Mouse (Mus musculus) A20 (cell line): ENCODE results near the gene Gm17416.

Source experiments
- DNase-seq: peaks from one replicate; pipeline ENCODE4 v3.0.0-alpha.2; 2011; ENCODE audit warnings: low read depth, low spot score

The Gm17416 gene

DNA sequence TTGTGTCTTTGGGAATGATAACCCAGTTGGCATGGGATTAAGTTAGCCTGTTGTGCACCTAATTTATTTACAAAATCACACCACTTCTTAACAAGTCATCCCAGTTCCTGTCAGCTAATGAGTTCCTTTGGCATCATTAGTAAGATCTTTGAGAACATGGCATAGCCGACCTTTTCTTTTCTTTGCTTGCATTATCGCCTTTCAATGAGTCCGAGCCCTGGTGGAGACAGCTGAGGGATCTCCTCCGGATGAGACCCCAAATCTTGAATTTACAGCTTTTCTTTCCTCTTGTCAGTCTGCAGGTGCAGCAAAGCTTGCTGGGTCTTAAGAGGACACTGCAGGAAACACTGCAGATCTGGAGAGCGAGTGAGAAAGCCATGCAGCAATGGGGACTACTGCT, at the start of gene Gm17416:
Gene Gm17416, plus strand, starts transcription at position 301 of the 400 bp plus-strand sequence.
- DNase-seq: no peak

- DNase-seq: peak; percentile 16
Observed at GRCm38 (mm10) chr2:152539944-152540710, 29.0 kb upstream of the Gm17416 start, which contains the start of gene Defb29. Defb29 (minus strand) TSS chr2:152540098.

GRCm38 (mm10) chr2:152541979-152542378, 27.2 kb upstream of the Gm17416 start:
- DNase-seq: no peak

DNA sequence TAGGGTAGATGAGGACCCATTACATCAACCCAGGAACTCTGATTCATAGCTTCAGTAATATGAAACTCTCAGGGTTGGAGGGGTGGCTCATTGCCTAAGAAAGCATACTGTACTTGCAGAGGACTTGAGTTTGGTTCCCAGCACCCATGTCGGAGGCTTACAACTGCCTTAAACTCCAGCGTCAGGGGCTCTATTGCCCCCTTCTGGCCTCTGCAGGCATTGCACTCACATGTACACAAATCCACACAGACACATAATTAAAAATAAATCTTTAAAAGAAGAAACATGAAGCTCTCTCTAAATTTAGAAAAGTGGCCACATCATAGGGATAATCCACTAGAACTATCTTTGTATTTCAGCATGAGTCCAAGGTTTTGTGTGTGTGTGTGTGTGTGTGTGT, 26.2 kb upstream of the Gm17416 start:
- no peak for DNase-seq

GRCm38 (mm10) chr2:152543478-152543877, 25.7 kb upstream of the Gm17416 start:
- no peak for DNase-seq

DNA sequence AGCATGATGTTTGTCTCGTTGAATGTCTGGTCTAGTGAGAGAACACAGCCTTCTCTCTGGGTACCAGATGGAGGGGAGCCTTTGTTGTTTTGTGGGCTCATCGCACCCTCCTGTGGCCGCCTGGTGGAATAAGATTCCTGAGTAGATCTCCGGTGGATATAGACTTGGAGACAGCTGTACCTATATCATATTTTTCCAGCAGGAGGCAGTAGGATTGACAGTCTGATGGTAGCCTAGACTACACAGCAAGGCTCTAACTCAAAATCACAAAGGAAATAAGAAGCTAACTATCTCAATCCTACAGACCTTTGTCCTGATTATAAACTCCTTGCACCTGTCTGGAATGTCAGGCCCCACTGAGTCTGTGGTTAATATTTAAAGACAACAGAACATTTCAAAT, 24.4 kb upstream of the Gm17416 start:
- peak; percentile 33 for DNase-seq

GRCm38 (mm10) chr2:152548124-152548523, 21.0 kb upstream of the Gm17416 start:
- no peak for DNase-seq

DNA sequence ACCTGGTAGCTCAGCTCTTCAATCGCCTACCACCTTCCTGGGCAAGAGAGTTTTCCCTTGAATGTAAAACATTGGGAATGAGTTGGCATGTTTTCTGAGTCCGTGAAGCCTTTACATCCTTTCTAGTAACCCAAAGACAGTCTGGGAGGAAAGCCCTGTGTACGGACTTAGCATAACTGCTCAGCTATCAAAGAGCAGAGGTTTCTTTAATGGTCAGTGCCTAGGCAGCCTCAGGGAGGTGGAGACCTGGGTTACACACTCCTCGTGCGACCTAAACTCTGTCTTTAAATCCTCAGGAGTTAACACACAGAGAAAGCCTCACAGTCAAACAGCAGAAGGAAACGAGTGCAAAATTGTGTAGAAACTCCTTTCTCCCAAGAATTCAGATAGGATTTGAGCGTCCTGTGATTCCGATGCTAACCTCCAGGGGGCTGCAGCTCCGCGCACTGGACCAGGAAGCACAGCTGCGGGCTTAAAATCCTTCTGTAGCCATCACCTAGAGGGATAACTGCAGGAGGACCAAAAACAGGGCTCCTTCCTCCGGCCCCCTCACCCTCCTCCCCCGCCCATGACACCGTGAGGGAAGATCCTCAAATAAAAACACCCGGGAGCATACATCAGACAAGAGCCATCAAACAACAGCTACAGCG, 15.2 kb upstream of the Gm17416 start:
- DNase-seq: peak; percentile 38

- DNase-seq: peak; percentile 51
Observed at GRCm38 (mm10) chr2:152556655-152557054, 12.5 kb upstream of the Gm17416 start.

- no peak for DNase-seq
Observed at GRCm38 (mm10) chr2:152569881-152570280, 743 bp downstream of the Gm17416 start.

DNA sequence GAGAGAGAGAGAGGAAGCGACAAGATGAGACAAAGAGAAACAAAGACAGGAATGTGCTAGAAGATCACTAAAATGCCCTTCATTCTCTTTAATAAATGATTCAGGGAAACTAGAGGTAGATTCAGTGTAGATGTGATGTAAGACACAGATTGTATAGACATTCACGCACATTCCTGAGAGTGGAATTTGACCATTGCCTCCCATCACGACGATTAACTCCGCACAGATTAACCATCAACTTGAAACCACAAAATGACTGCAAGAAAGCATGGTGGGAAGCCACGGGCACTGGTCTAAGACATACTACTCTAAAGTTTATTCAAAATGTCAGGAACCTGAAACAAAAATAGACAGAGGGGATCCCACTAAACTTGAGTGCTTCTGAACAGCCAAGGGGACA, 1.2 kb downstream of the Gm17416 start:
- DNase-seq: no peak

- DNase-seq: peak; percentile 26
Observed at GRCm38 (mm10) chr2:152572114-152572794, 3.1 kb downstream of the Gm17416 start, which contains the start of gene Defb21. Defb21 (plus strand) TSS chr2:152572744.

DNA sequence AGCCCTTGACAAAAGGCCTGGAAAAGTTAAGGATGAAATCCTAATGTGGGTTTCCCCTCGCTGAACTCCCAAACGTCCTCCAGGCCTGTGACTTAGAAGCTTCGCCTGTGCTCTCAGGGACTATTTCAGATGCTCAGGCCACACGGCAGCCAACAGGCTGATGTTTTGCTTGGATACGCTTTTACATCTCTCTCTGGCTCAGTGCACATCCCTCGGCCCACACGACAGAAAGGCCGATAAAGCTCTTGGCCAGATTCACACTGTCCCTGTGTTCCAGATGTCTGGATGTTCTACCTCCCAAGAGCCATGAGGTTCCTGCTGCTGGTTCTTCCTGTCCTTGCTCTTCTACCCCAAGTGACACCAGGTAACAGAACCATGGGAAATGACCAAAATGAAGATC, 4.3 kb downstream of the Gm17416 start:
- no peak for DNase-seq

DNA sequence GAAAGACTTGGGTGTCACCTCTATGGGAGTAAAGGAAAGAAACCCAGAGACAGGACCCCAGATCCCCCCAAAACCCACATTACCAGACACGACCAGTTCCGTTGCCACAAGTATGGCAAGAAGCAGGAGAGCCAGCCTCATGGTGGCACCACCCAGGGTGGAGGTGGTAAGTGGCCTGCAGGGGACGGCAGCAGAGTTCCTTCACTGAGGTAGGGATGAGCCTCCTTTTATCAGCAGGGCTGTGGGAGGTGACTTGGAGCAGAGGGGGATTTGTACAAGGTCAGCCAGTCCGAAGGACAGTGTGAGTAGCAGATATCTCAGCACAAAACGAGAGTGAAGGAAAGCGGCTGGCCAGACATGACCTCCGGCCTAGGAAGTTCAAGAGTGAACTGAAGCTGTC, 11.0 kb downstream of the Gm17416 start, which contains the start of gene Defb19:
Gene Defb19, minus strand, starts transcription at position 206 of the 400 bp plus-strand sequence.
- no peak for DNase-seq

DNA sequence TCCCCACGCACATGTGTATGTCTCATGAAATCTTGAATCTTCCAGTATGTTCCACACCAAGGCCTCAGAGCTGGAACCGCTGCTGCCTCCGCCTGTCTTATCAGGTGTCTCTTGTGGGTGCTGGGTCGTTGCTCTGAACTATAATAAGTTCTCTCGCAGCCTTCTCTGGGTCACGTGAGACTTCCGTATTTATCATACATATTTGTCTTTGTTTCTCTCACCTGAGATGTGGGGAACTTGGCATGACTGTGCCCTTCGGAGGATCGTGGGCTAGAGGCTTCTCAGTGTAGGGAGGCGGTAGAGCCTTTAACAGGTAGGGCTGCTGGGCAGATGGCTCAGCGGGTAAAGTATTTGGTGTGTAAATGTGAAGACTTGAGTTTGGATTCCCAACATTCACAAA, 11.5 kb downstream of the Gm17416 start:
- DNase-seq: peak; percentile 30

DNA sequence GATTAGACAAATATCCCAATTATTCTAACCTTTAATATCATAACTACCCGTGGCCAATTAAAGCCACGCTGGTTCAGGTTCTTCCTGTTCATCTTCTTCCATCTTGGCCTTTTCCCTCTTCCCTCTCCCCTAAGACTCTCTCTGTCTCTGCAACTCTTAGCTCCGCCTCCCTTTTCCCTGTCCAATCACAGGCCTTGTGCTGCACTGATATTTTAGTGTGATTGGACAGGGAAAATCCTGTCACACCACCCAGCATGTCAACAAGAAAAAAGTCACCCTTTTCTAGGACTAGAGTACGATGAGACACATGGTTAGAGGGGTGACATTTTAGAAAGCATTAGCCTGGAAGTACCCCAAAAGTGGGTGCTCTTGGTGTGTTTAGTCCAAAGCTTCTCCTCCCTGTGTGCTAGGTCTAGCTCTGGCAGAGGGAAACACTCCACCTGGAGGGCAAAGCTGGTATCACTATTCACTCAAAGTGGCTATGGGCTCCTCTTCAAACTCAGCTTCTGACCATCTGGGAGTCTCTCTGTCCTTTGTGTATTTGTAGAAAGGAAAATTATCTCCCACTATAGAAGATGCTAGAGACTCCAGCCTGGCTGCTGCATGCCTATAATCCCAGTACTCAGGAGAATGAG, 17.9 kb downstream of the Gm17416 start:
- DNase-seq: peak; percentile 51

DNA sequence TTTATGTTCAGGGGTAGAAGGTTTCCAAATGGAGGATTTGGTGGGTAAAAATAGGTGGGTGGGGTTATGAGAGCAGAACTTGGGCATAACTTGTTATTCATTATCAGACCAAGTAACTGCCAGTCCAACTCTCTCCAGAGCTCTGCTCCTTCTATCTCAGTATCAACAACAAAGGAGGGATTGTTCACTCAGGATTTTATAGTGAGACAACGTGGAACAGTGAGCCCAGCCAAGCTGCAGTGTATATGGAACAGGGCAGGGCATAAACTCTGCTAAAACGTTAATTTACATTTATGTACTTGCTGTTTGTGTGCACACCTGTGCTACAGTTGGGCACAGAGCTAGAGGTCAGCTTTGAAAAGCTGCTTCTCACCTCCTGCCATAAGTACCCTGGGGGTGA, 19.3 kb downstream of the Gm17416 start:
- no peak for DNase-seq

- peak; percentile 18 for DNase-seq
Observed at GRCm38 (mm10) chr2:152589021-152589420, 19.9 kb downstream of the Gm17416 start.

DNA sequence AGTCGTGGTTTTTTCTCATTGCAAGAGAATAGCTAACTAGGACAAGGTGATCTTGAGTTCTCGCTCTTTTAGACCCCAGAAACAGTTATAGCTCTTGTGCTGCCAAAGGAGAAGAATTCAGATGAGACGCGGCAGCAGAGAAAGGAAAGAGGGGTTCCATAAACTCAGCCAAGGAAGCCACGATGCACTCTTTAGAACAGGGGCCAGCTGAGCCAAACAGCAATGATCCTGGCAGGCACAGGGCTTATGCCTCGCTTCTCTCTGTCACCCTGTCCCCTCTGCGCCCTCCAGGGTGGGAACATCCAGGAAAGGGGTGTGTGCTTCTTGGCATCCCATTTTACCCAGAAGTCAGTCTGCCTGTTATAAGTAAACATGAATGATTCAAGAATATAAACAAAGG, 30.2 kb downstream of the Gm17416 start, which contains the start of gene Defb45:
Gene Defb45, minus strand, starts transcription at position 101 of the 400 bp plus-strand sequence.
- DNase-seq: no peak

DNA sequence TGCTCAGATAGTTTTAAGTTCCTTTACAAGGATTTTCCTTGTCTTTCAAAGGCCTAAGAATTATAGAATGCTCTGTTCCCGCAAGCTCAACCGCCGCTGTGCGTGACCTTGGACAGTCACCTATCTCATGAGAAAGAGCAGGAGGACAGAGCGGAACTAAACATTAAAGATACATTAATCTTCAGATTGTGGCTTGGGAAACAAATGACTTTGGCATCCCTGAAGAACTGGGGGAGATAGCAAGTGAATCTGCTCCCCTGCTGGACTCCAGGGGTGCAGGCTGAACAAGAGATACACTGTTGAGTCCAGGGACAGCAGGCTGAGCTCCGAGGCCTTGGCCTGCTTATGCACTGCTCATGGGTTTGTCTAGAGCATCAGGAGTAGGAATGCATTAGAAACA, 30.9 kb downstream of the Gm17416 start:
- no peak for DNase-seq

DNA sequence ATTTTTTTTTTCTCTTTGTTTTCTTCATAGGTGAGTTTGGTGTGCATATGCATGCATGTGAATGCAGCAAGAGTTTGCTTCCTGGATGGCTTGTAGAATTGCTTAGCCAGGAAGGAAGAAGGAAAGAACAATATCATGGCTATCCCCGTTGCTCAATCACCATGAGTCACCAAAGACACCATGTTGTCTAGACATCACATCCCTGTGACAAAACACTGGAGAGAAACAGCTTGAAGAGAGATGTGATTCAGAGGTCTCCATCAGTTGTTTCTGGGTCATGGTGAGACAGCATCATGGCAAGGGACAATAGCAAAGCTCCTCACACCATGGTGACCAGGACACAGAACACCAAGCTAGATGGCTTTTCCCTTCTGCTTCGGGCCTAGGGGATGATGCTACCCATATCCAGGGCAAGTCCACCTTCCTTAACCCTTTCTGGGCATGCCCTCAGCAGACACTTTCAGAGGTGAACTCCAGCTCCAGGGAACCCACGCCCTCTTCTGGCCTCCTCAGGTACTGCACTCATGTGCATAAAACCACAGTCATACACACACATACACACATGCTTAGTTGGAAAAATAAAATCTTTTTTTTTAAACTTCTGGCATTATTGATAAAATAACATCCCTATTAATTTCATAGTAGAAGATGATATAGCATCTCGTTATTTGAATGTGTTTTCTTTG, 32.3 kb downstream of the Gm17416 start:
- no peak for DNase-seq
